Mouse (Mus musculus) embryonic fibroblast, embryonic 13.5 days (primary cell): ENCODE results near the gene C330021F23Rik.

ENCODE experiments used
- CTCF ChIP-seq: IDR thresholded peaks from 2 replicates; pipeline ENCODE4 v1.5.1; 2011; ENCODE audit warnings: mild to moderate bottlenecking, control low read depth, low read length, moderate library complexity, borderline replicate concordance; ENCODE audit not compliant: insufficient read depth
- POLR2A ChIP-seq: IDR thresholded peaks from 2 replicates; pipeline ENCODE4 v1.6.1; 2011; ENCODE audit warnings: low read depth, mild to moderate bottlenecking, control low read depth, low read length, moderate library complexity

- TF ChIP-seq CTCF (no peak), POLR2A (no peak)
Observed at GRCm38 (mm10) chr8:3626971-3627370, 59.2 kb downstream of the C330021F23Rik start.
